Mouse (Mus musculus): ENCODE measurements around the gene Tmem114. TPM values are rescaled to one million over a fixed set of nuclear protein-coding genes. Genes with fewer than 3 reads are reported as not detected.

The Tmem114 gene
- total RNA-seq, 4 experiments from 2014 or later, result not detected

DNA sequence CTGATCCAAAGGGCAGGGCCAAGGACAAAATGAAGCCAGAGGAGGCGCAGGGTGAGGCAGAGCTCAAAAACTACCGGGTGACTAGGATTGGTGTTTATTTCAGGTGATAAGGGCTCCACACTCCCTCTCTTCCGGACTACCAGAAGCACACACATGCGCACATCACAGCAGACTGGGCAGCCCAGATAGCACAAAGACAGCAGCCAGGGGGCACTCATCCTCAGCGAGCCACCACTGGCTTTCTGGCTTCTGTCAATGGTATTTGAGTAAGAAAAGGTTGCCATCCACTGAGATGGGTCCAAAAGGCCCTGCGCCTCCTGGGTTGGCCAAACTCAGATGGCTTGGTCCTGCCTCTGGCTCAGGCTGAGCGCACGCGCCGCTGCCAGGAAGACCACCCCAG, 15.7 kb downstream of the Tmem114 start:
- DNase-seq (ENCODE audit: low spot score), result no peak

DNA sequence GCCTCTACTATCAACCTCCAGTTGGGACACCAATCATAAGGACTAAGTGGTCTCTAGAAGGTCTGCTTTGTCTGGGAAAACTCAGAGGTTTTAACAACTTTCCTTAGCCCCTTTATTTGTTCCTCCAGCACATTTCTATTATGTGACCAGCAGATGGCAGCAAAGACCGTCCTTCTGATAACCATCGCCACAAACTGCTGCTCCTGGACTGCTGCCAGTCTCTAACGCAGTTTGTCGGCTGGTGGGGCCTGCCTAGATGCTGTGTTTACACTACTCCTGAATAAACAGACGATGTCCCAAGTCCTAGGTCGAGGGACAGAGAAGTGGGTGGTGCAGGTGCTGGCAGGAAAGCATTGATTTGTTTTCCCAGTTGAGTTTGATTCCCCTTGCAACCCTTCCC, 18.2 kb downstream of the Tmem114 start:
- peak; percentile 22 for DNase-seq (ENCODE audit: low spot score)

DNA sequence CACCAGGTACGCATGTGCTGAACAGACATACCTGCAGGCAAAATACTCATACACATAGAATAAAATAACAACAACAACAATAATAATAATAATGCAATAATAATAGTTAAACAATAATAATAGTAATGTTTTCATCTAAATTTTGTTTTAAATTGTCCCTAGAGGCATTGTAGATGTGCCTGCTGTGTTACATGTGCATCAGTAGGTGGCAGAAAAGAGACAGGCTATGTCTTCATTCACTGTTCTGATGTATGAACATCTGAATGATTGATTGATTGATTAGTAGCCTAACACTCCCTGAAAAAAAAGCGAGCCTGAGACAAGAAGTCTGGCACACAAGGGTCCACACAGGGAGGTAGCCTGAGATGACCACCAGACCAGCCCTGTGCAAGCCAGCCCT, 22.3 kb downstream of the Tmem114 start:
- no peak for DNase-seq (ENCODE audit: low spot score)

DNA sequence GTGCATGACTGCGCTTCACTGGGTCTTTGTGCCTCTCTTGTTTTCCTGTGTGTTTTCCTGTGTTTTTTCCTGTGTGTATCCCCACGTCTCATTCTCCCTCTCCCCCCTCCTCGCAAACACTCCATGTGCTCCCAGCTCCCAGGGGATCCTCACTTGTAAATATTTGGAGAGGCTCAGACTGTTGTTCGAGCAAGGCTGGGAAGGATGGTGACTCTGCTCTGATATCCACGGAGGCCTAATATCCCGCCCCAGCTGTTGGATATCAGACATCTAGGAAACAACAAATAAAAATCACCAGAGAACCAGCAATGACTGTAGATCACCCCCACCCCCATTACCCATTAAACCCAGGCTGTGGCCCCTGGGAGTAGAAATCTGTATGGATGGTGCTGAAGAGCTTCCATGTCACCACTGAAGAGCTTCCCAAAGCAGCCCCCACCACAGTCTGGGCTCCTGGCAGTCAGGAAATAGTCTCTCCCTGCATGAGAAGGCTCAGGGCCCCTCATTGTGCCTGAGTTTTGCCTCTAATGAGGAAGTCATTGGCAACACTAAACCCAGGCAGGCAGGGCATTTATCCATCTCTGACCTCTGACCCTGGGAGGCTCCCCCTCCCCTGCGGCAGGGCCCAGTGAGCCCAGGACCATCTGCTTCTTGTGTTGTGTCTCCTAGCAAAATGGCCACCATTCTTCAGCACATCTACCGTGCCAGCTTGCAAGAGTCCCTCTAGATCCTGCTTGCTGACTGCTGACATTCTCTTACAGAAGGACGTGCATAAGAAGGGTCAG, 23.6 kb downstream of the Tmem114 start:
- DNase-seq (ENCODE audit: low spot score), result no peak

DNA sequence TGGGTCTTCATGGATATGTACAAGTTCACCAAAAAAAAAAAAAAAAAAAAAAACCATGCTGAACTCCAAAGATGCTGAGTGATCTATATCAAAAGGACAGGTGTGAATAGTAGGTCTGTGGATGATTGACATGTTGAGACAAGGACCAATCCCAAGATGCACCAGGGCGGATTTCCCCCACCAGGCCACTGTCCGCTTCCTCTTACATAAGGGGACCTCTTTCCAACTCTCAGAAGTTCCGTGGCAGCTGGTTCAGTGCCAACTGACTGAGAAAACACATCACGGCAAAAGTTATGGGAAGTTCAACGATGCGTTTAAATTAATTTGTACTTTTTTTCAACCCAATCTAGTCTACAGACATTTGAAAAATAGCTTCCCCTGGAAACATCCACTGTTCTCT, 25.1 kb downstream of the Tmem114 start:
- no peak for DNase-seq (ENCODE audit: low spot score)

DNA sequence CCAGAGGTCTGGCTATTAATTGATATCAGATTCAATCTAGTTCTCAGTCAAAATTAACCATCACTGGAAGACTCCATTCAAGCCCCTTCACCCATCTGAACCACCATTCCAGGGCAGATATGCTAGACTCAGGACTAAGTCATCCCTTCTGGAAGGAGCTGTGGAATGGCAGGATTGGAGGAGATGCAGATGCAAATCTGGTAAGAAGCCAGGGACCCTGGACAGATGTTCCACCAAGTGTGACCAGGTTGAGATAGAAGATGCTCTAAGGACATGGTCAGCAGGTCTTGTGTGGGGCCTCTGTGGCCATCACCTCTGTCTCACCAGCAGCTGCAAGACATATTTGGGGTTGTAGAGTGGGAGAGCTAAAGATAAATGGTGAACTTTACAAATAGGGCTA, 30.0 kb downstream of the Tmem114 start:
- no peak for DNase-seq (ENCODE audit: low spot score)

DNA sequence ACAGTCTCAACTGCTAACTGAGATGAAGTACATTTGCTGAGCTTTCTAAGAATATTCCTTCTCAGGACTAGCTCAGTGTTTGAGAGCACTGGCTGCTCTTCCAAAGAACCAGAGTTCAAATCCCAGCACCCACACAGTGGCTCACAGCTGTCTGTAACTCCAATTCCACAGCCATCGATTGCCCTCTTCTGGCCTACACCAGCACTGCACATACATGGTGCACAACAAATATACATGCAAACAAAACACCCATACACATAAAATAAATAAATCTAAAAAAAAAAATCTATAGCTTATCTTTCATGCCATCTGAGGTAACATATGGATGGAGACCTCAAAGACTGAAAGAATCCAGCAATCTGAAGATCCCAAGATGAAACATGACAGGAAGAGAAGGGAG, 36.4 kb downstream of the Tmem114 start:
- no peak for DNase-seq (ENCODE audit: low spot score)

DNA sequence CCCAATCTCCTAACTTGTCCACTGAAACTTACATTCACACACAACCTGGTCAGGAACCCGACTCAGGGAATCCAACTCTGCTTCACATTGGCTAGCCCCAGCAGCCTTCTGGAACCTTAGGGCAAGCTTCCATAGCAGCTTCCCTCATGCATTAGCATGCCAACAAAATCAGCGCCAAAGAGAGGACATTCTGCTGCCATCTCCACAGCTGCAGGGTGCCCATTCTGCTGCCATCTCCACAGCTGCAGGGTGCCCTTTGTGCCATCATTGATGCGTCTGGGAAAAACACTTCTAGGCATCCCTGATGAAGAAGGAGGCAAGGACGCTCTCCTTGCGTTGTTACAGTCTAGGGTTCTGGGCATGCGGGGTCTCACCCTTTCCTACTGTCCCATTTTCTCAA, 38.5 kb downstream of the Tmem114 start:
- DNase-seq (ENCODE audit: low spot score), result no peak

DNA sequence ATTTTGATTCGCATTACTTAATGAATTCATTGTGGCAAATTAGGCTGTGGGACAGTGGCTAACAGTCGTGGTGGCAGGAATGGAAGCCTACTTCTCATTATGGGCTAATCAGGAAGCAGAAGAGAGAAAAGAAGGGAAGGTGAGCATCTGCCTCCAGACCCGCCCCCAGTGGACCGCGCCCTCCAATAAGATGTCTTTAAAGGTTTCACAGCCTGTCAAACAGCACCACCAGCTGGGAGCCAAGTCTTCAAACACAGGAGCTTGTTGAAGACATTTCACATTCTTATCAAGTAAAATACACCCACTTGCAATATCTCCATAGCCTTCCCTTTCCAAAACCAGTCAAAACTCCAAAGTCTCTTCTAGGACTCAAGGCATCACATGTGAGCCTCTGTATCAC, 39.3 kb downstream of the Tmem114 start:
- DNase-seq (ENCODE audit: low spot score), result no peak

DNA sequence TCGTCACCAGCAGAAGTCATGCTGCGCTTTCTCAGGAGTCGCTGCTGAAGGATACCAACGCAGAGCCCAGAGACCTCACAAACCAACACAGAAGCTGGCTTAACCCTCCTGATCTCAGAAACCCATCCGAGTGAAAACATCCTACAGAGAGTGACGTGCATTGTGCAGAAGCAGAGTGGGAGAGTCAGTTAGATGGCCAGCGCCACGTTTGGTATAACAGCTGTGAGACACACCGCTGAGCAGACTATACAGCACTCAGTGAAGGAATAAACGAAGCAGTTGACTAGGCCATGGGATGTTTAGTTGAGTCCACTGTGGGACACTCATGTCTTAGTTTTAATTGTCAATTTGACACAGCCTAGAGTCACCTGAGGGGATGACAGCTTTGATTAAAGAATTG, 40.2 kb downstream of the Tmem114 start:
- no peak for DNase-seq (ENCODE audit: low spot score)

DNA sequence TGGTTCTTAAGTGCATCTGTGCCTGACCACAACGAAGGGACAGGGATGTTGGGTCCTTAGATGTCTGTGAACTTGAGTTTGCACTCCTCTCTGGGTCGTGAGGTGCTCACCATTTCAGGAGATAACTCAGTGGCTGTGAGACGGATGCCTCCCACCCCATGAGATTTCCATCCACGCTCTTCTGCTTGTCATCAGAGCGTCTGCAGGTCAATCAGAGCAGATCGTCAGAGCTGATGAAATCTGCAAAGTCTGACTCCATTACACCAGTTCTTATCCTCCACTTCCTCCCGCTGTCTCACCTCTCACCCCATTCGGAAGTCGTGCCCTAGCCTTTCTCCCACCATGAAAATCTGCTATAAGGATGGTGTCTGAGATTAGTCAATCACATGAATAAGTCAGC, 41.5 kb downstream of the Tmem114 start:
- no peak for DNase-seq (ENCODE audit: low spot score)

DNA sequence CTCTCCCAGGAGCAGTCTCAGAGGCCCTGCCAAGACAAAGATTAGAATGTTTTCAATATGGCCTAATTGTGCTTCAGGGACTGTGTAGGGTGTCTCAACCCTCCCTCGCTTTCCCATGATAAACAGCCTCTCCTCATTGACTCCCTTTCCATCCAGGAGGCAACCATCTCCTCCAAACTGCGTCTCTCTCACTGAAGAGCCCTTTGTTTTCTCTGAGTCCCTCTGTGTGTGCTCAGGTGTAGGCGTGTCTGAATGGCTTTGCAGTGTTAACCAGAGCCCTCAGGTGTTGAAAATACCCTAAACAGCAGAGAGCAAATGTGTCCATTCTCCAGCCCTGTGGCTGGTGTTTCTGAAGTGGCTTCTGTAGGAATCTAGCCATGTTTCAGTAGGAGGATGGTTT, 61.9 kb downstream of the Tmem114 start:
- no peak for DNase-seq (ENCODE audit: low spot score)

Other genes starting within 250 kb of the Tmem114 start
- 10 to 100 TPM; 30.7 to 41.3 (median 34.9) TPM for gene Mettl22, start 45.7 kb upstream of the Tmem114 start, total RNA-seq (2022)
- gene Abat, start 88.3 kb upstream of the Tmem114 start, total RNA-seq (2022), result 10 to 100 TPM in 3 of 4 experiments, 1 to 10 TPM in 1; 9.1 to 18.3 (median 14.6) TPM
- 10 to 100 TPM; 24.6 to 46.4 (median 32.1) TPM for gene Pmm2, start 212.5 kb upstream of the Tmem114 start, total RNA-seq (2022)
- gene Tmem186, start 212.6 kb upstream of the Tmem114 start, total RNA-seq (2022), result 10 to 100 TPM; 18.9 to 23.3 (median 20.1) TPM
- 10 to 100 TPM; 10.1 to 17.9 (median 13.4) TPM for gene Carhsp1, start 247.0 kb upstream of the Tmem114 start, total RNA-seq (2022)

All from heart, adult 8-10 months (tissue).